Mouse (Mus musculus) ZHBTc4 (cell line): ENCODE results near the gene Ltb.
A peak's percentile ranks its signal among the peaks of the same experiment; 100 is the strongest.

Experiments used
- DNase-seq: peaks from one replicate; pipeline ENCODE4 v3.0.0-alpha.2; 2011; ENCODE audit warnings: low read depth, low spot score

Ltb gene

GRCm38 (mm10) chr17:35165451-35166155 is 28.6 kb upstream of the Ltb start:
- DNase-seq = no peak

- peak; percentile 96 for DNase-seq
Measured at GRCm38 (mm10) chr17:35166352-35167035, 27.7 kb upstream of the Ltb start.

- DNase-seq = no peak
Measured at GRCm38 (mm10) chr17:35167794-35168193, 26.4 kb upstream of the Ltb start.

- DNase-seq = peak; percentile 80
Measured at GRCm38 (mm10) chr17:35168541-35169207, 25.6 kb upstream of the Ltb start.

- no peak for DNase-seq
Measured at GRCm38 (mm10) chr17:35172445-35173234, 21.6 kb upstream of the Ltb start.

- no peak for DNase-seq
Measured at GRCm38 (mm10) chr17:35173329-35173728, 20.9 kb upstream of the Ltb start.

GRCm38 (mm10) chr17:35174201-35174977 is 19.9 kb upstream of the Ltb start:
- DNase-seq = no peak

- DNase-seq = no peak
Measured at GRCm38 (mm10) chr17:35175382-35175781, 18.9 kb upstream of the Ltb start.

- DNase-seq = no peak
Measured at GRCm38 (mm10) chr17:35175968-35176367, 18.3 kb upstream of the Ltb start, which contains the start of gene Aif1. Aif1 (minus strand) TSS chr17:35176068.

- peak; percentile 88 for DNase-seq
Measured at GRCm38 (mm10) chr17:35178528-35178927, 15.7 kb upstream of the Ltb start.

- no peak for DNase-seq
Measured at GRCm38 (mm10) chr17:35180093-35180492, 14.1 kb upstream of the Ltb start.

GRCm38 (mm10) chr17:35185639-35186611 is 8.3 kb upstream of the Ltb start:
- peak; percentile 93 for DNase-seq

- DNase-seq = peak; percentile 92
Measured at GRCm38 (mm10) chr17:35186681-35187080, 7.6 kb upstream of the Ltb start.

GRCm38 (mm10) chr17:35187345-35187744 is 6.9 kb upstream of the Ltb start:
- DNase-seq = no peak

- DNase-seq = no peak
Measured at GRCm38 (mm10) chr17:35187959-35188610, 6.2 kb upstream of the Ltb start, which contains the start of gene Lst1. Lst1 (minus strand) TSS chr17:35188439.

- no peak for DNase-seq
Measured at GRCm38 (mm10) chr17:35189186-35189585, 5.1 kb upstream of the Ltb start.

GRCm38 (mm10) chr17:35190096-35190495 is 4.1 kb upstream of the Ltb start:
- DNase-seq = no peak

GRCm38 (mm10) chr17:35191723-35192122 is 2.5 kb upstream of the Ltb start:
- peak; percentile 50 for DNase-seq

GRCm38 (mm10) chr17:35192924-35193323 is 1.3 kb upstream of the Ltb start:
- no peak for DNase-seq
